Mouse (Mus musculus) CD4-positive helper T cell, adult 2 months (primary cell): ENCODE measurements around the gene Fyn.

Experiments
- DNase-seq: peaks from one replicate; pipeline ENCODE4 v3.0.0-alpha.2; 2012; ENCODE audit warnings: low read depth, missing footprints, low spot score

The Fyn gene

GRCm38 (mm10) chr10:39441636-39442035 lies 73.0 kb downstream of the Fyn start:
- DNase-seq: no peak

- DNase-seq: no peak
Observed at GRCm38 (mm10) chr10:39443122-39443521, 74.5 kb downstream of the Fyn start.

- DNase-seq: no peak
Observed at GRCm38 (mm10) chr10:39443947-39444346, 75.3 kb downstream of the Fyn start.

- DNase-seq: no peak
Observed at GRCm38 (mm10) chr10:39445870-39446269, 77.2 kb downstream of the Fyn start.

- no peak for DNase-seq
Observed at GRCm38 (mm10) chr10:39446706-39447105, 78.1 kb downstream of the Fyn start.

- no peak for DNase-seq
Observed at GRCm38 (mm10) chr10:39449179-39449578, 80.5 kb downstream of the Fyn start.

- DNase-seq: no peak
Observed at GRCm38 (mm10) chr10:39450356-39450755, 81.7 kb downstream of the Fyn start.

GRCm38 (mm10) chr10:39451065-39451464 lies 82.4 kb downstream of the Fyn start:
- no peak for DNase-seq

GRCm38 (mm10) chr10:39451918-39452624 lies 83.4 kb downstream of the Fyn start:
- no peak for DNase-seq

- DNase-seq: no peak
Observed at GRCm38 (mm10) chr10:39455344-39455743, 86.7 kb downstream of the Fyn start.

- peak; percentile 74 for DNase-seq
Observed at GRCm38 (mm10) chr10:39455857-39456620, 87.4 kb downstream of the Fyn start.

GRCm38 (mm10) chr10:39456776-39457175 lies 88.1 kb downstream of the Fyn start:
- peak; percentile 66 for DNase-seq

GRCm38 (mm10) chr10:39457281-39457680 lies 88.6 kb downstream of the Fyn start:
- DNase-seq: no peak

GRCm38 (mm10) chr10:39458766-39459699 lies 90.4 kb downstream of the Fyn start:
- peak; percentile 59 for DNase-seq

GRCm38 (mm10) chr10:39460621-39461020 lies 92.0 kb downstream of the Fyn start:
- DNase-seq: no peak

GRCm38 (mm10) chr10:39461909-39462308 lies 93.3 kb downstream of the Fyn start:
- DNase-seq: no peak

- DNase-seq: no peak
Observed at GRCm38 (mm10) chr10:39462711-39463110, 94.1 kb downstream of the Fyn start.

- no peak for DNase-seq
Observed at GRCm38 (mm10) chr10:39464383-39464782, 95.7 kb downstream of the Fyn start.

GRCm38 (mm10) chr10:39467317-39467716 lies 98.7 kb downstream of the Fyn start:
- no peak for DNase-seq

- DNase-seq: no peak
Observed at GRCm38 (mm10) chr10:39467821-39468220, 99.2 kb downstream of the Fyn start.

- DNase-seq: no peak
Observed at GRCm38 (mm10) chr10:39468576-39468975, 99.9 kb downstream of the Fyn start.

- DNase-seq: peak; percentile 80
Observed at GRCm38 (mm10) chr10:39469341-39469740, 100.7 kb downstream of the Fyn start.
